Mouse (Mus musculus): ENCODE results near the gene Tln1.

The Tln1 gene

DNA sequence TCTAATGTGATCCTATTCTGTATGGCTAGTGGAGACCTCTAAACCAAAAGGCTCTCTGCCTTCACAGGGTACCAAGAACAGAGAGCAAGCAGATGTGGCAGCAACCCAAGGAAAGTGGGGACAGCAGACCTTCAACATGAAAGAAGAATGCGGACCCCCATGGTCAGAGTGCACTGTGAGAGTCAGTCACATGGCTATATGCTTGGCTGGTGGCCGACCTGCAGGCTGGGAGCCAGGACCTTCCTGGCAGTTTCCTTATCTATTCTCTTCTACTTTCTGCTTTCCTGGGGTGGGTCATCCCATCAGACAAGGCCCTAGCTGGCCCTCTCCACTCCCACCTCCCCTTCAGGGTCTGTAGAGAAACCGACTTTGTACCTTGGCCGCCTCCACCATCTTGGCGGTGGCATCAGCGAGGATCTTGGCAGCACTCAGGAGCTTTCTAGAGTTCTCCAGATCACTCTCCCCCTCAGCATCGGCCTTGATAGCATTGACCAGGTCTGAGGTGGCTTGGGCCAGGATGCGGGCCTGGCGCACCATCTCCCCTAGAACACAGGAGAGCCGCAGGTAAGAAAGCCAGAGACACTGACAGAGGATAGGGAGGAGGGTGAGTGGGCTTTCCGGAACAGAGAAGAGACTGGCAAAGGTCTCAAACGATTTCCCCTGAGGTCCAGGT is 16.0 kb downstream of the Tln1 start:
- peak in 1 of 2 experiments; percentile 39 for DNase-seq

DNA sequence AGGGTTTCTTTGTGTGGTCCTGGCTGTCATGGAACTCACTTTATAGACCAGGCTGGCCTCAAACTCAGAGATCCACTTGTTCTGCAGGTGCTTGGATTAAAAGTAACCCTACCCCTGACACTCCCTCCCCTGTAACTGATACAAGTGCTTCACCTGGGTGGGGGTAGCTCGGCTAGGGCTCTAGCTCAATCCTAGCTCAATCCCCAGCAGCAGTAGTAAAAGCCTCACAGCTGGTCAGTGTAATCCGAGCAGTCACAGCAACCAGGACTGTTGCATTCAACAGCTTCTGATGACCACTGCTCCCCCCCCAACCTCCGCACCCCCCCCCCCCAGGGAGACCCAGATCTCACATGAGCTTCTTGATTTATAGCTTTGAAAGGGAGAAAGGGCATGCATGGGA is 20.4 kb downstream of the Tln1 start:
- no peak for DNase-seq

DNA sequence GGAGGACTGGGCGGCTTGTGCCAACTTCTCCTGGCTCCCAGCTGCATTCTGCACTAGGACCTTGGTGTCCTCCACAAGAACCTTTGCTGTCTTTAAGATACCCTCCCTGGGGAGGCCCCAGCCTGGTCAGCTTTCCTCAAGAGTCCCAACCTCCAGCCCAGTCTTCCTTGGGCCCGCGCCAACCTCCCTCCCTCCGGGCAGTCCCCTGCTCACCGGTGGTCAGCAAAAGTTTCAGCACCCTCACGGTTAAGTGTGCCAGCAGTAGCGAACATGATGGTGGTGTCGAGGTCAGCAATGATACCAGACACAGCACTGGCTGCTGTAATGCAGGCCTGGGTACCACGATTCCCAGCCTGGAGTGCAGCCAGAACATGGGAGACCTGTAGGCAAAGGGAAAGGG is 26.5 kb downstream of the Tln1 start:
- no peak for DNase-seq

DNA sequence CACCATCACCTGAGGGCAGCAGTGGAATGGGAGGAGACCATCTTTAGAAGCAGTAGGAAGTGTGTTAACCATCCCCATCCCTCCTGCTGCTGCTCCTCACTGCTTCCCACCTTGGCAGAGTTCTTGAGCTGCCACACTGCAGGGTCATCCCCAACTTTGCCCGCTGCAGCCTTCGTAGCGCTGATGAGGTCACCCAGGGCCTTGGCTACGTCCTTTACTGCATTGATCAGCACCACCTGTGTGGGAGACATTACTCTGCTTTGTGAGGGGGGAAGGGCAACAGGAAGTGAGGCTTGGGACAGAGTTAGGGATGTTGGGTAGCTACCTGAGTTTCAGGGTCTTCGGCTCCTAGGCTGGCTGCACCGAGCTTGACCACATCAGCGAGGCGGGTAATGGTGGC is 26.9 kb downstream of the Tln1 start:
- no peak for DNase-seq

GRCm38 (mm10) chr4:43533270-43533669 is 29.2 kb downstream of the Tln1 start:
- no peak for DNase-seq

DNA sequence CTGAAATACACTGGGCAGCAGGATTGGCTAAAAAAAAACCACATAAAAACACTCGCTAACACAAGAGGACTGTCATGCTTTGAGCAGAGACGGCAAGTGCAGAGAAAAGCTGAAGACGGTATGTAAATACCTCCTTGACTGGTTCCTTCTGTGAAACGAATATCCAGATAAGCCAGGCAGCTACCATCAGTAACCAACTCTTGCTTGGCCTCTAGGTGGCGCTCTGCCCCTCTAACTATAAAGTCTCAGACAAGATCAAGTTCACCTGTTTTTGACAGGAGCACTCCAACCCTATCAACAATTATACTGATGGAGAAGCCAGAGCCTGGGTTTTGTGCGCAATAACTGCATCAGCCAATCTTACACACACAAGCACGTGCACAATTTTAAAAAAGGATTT is 31.9 kb downstream of the Tln1 start:
- peak; percentile 81 to 88 for DNase-seq

DNA sequence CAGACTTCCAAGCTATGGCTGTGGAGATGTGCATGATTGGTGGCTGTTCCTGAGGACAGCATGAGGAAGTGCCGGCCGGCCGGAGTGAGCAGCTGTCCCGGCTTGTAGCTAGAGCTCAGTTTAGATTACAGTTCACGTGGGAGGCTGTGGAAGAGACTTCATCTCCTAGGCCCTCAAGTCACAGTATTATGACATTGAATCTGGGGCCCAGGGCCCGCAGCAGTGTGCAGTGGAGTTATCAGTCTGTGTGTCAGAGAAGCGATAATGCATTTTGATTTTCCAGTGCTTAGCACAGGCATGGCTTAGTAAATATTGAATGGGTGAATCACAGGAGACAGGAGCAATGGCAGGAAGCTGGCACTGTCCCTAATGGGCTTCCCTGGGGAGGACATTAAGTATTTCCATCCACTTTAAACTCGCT is 32.4 kb downstream of the Tln1 start:
- DNase-seq, result no peak

GRCm38 (mm10) chr4:43528487-43528886 is 34.0 kb downstream of the Tln1 start:
- DNase-seq, result peak; percentile 45 to 49

- DNase-seq, result peak in 1 of 2 experiments; percentile 40
Observed at GRCm38 (mm10) chr4:43527880-43528279, 34.6 kb downstream of the Tln1 start.

- DNase-seq, result peak; percentile 95 to 96
Observed at GRCm38 (mm10) chr4:43519956-43520355, 42.5 kb downstream of the Tln1 start.

DNA sequence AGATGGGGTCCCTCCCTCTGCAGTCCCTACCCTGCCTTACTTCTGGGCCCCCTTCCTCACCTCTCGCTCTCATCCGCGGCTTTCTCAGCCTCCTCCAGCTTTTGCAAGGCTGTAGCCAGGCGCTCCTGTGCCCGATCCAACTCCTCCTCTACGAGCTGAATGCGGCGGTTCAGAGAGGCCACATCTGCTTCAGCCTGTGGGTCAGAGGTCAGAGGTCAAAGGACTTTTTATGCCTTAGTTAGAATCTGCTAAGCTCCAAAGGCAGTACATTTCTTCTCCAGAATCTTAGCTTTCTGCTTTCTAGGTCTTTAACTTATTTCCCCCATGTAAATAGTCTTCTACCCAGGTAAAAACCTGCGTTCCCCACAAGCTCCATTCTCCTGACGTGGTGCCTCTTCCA is 42.9 kb downstream of the Tln1 start:
- no peak for DNase-seq

DNA sequence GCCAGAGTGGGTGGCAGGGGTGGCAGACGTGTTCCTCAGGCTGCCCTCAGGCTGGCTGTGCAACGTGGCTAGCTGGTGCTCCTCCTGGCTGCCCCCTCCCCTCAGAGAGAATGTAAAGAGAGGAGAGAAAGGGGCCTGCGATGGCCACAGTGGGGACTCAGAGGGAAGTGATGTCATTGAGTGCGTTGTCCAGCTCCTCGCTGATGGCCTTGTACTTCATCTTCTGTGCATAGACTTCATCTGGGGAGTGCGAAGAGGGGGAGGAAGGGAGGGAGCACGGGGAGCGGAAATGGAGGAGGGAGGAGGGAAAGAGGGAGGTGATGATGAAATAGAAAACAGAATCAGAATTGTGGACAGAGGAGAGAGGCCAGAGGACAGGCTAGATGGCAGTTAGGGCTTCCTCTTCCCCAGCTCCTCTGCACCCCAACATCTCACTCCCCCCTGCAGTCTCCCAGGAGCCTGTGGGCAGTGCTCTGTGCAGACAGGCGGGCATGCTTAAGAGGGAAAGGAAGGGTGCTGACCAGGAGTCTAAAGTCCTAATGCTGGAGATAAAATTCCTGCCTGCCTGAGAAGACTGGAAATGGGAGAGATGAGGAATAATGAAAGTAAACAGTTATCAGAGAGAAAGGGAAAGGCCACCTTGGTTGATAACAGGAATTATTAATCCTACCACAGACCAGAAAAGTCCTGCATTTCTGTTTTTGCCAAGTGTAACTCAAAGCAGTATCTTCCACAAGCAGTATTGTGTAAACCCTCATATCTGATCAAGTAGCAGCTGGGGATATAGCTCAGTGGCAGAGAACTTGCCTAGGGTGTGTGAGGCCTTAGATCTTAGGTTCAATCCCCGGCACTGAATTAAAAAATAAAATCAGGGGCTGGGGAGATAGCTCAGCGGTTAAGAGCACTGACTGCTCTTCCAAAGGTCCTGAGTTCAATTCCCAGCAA is 46.5 kb downstream of the Tln1 start:
- no peak for DNase-seq

GRCm38 (mm10) chr4:43513791-43514190 is 48.7 kb downstream of the Tln1 start:
- no peak for DNase-seq

- DNase-seq, result no peak
Observed at GRCm38 (mm10) chr4:43513300-43513699, 49.2 kb downstream of the Tln1 start.

DNA sequence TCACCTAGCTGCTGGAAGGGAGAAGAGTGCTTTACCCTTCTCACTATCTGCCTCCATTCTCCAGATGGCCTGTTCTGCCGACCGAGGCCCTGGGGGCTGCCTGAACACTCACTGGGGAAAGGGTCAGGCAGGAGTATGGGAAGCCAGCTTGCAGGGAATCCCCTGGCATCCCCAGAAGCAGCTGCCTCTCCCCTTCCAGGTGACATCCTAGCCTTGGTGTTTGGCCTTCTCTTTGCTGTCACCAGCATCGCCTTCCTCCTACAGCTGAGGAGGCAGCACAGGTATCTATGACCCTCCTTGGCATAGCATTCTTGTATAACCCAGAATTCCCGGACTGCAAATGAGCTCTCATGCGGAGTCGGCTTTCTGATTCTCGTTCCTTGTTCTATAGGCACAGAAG is 49.8 kb downstream of the Tln1 start:
- no peak for DNase-seq

DNA sequence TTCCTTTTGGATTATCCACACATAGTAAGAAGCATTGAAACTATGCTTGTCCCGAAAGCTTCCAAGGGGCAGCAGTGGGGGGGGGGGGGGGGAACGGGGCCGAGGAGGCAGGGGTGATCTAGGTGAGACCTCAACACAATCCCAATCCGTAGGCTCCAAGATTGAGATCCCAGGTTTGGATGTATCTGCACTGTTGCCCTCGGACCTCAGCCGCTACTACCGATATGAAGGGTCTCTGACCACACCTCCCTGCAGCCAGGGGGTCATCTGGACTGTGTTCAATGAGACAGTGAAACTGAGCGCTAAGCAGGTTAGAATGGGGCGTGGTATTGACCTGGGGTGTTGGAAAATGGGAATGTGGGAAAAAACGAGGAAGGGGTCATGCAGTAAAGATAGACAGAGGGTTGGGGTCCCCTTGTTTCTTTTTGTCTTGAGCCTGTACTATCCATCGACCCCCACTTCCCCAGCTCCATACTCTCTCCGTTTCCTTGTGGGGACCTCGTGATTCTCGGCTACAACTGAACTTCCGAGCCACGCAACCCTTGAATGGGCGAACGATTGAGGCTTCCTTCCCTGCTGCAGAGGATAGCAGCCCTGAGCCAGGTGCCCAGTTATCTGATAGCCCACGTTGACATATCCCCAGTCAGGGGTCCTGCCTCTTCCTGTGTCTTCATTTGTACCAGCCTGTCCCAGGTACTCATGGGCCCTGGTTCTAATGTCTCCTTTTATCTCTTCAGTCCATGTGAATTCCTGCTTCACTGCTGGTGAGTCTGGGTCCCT is 50.6 kb downstream of the Tln1 start:
- no peak for DNase-seq

DNA sequence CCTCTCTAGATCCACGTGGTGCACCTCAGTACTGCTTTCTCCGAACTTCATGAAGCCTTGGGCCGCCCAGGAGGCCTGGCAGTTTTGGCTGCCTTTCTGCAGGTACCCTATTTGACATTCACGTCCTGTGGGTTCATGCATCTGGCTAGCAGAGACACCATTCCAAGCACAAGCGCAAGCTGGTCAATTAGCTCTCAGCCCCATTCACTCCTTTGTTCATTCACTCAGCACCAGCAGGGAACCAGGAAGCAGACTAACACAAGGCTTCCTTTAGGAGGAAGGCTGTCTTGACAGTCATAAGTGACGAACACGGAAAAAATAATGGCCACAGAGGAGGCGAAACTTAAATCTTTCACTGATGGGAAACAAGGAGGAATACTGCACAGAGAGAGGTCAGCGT is 53.4 kb downstream of the Tln1 start:
- no peak for DNase-seq

DNA sequence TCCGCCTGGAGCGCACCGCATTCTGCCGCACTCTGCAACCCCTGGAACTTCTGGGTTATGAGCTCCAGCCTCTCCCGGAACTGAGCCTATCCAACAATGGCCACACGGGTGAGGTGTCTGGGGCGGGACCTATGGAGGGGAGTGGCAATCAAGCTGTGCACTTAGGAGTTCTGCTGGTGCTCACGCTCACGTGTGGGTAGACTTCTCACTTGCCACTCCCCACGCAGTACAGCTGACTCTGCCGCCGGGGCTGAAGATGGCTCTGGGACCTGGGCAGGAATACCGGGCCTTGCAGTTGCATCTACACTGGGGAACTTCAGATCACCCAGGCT is 53.9 kb downstream of the Tln1 start:
- DNase-seq, result no peak

DNA sequence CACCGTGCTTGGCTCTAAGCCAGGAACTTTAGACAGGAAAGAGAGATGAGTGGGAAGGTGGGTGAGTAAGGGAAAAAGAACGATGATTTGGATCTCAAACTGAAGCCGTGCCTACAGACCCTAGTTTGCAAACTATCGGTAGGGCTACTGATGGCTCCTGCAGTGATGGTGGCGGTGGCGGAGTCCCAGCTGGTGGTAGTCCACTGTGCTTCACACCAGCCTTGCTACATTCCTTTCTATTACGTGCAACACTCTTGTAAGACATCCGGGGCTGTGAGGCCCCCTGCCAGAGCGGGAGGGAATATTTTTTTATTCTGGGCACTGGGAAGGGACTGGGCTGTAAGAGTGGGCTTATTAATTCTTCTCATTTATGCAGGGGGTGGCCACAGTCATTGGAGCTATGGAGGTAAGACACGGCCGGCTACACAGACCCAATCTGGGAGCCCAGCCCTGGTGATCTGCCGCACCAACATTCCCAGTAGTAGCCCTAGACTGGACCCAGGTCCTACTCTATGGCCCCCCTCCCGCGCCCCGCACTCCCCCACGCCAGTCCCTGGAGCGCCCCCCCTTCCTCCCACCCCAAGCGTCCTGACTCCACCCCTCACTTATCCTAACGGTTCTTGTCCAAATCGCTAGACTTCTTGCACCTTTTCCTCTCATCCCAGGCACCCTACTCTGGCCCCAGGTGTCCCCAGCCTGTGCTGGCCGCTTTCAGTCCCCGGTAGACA is 54.4 kb downstream of the Tln1 start:
- DNase-seq, result peak; percentile 34 to 53

- DNase-seq, result peak; percentile 90 to 95
Observed at GRCm38 (mm10) chr4:43506536-43507185, 55.8 kb downstream of the Tln1 start, which contains the start of gene Car9. Gene Car9, plus strand, starts transcription at chr4:43506966.

DNA sequence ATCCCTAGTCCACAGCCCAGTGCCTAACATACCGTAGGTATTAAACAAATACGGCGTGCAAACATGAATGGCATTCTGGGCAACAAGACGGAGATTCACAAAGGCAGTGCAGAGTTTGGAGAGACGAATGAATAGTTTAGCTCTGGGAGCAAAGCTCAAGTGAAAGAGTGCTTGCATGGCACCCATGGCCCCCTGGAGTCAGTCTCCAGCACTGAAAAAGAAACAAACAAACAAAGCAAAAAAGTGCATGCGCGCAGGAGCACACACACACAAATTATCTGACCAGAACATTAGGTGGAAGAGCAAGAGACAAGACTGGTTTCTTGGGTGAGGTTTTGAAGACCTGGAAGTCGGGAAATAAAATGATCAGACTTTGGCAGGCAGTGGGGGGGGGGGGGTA is 56.4 kb downstream of the Tln1 start:
- DNase-seq, result no peak

DNA sequence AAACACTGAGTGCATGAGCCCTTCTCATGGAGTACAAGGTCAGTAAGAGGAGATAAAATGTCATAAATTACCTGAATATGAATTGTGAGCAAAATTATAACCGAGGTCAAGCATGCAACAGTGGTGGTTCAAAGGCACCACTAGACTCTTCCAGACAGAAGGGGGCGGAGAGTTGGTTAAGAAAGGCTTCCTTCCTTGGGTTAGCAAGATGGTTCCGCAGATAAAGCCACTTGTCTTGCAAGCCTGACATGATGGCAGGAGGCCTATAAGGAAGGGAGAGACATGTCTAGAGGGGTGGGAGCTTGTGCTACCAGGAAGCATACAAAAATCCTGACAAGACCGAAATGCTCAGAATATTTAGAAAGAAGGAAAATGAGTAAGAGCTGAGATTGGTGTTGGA is 58.2 kb downstream of the Tln1 start:
- no peak for DNase-seq

Data from cerebellum, postnatal 10 days (tissue).